Mouse (Mus musculus): ENCODE data around the gene Kif13a. TPM values are rescaled to one million over a fixed set of nuclear protein-coding genes. Genes with fewer than 3 reads are reported as not detected.
A peak's percentile ranks its signal among the peaks of the same experiment; 100 is the strongest.

The Kif13a gene
- polyA plus RNA-seq, 1 experiment from 2014 or later = 23.1 TPM

DNA sequence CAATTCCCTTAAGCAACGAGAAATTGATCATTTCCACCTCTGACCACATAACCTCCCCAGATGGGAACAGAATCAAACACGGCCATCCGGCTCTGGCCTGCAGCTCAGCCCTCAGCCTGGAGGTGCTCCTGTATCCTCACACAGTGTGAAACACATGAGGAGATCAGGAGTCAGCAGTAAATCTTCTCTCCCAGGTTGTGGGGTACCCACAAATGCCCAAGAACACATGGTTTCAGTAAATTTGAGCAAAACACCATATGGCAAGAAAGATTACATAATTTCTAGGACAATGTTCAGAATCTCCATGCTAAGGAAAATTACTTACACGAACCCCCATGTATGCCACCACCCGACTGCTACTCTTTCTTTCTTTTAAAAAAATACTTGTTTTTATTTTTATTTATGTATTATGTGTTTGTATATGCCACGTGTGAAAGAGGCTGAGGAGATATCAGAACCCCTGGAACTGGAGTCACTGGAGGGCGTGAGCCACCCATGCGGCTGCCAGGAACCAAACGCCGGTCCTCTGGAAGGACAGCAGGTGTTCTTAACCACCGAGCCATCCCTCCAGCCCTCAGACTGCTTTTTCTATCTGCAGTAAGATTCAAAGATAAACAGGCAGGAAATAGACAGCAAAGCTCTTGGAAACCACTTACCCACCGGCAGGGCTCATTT lies 85.0 kb downstream of the Kif13a start:
- Histone ChIP-seq H3K9me3 (ENCODE audit: control insufficient read depth, low read length) (no peaks in the 10 kb centered on the region), H3K27me3 (ENCODE audit: control insufficient read depth, insufficient read depth, low read length) (no peaks in the 10 kb centered on the region), H3K4me2 (ENCODE audit: low read depth, low read length, severe bottlenecking) (no peak overlapping the region), H3K4me1 (replicated peaks; ENCODE audit: control insufficient read depth, insufficient read depth, low read length) (no peaks in the 10 kb centered on the region; the same call in 1 of the 2 replicates), H3K36me3 (ENCODE audit: control insufficient read depth, insufficient read depth, low read length) (no peaks in the 10 kb centered on the region), H3K4me3 (ENCODE audit: low read depth, low read length) (no peak overlapping the region), H3K9ac (ENCODE audit: low read length) (no peak overlapping the region), H3K27ac (ENCODE audit: low read depth, low read length) (no peak overlapping the region)
- WGBS = 88% methylated on average over 12 of the region's 12 CpGs
- ATAC-seq (replicated peaks; ENCODE audit: low FRiP score) (no peak), DNase-seq (ENCODE audit: low spot score) (no peak)

DNA sequence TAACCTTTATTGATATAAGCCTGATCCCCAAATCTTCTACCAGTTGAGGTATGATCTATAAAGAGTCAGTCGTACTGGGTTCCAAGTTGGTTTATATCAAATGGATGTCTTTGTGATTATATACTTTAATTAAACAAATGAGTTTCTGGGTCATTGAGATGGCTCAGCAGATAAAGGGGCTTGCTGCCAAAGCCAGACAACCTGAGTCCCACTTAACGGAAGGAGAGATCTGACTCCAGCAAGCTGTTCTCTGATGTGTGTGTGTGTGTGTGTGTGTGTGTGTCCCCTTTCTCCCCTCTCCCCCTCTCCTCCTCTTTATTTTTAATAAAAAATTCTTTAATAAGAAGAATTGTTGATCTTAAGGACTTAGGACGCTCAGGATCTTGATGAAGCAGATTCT lies 86.0 kb downstream of the Kif13a start:
- WGBS = 78% methylated on average over 3 of the region's 3 CpGs
- H3K4me3 ChIP-seq (ENCODE audit: low read depth, low read length) = no peak overlapping the region
- H3K9me3 ChIP-seq (ENCODE audit: control insufficient read depth, low read length) = no peaks in the 10 kb centered on the region
- no peaks in the 10 kb centered on the region for H3K27me3 ChIP-seq (ENCODE audit: control insufficient read depth, insufficient read depth, low read length)
- H3K9ac ChIP-seq (ENCODE audit: low read length) = no peak overlapping the region
- H3K36me3 ChIP-seq (ENCODE audit: control insufficient read depth, insufficient read depth, low read length) = no peaks in the 10 kb centered on the region
- DNase-seq (ENCODE audit: low spot score) (no peak), ATAC-seq (replicated peaks; ENCODE audit: low FRiP score) (no peak)
- H3K27ac ChIP-seq (ENCODE audit: low read depth, low read length) = no peak overlapping the region
- no peak overlapping the region for H3K4me2 ChIP-seq (ENCODE audit: low read depth, low read length, severe bottlenecking)
- H3K4me1 ChIP-seq (replicated peaks; ENCODE audit: control insufficient read depth, insufficient read depth, low read length) = no peaks in the 10 kb centered on the region; the same call in 1 of the 2 replicates

GRCm38 (mm10) chr13:46842185-46842584 lies 87.5 kb downstream of the Kif13a start:
- no peak for DNase-seq (ENCODE audit: low spot score)
- no peaks in the 10 kb centered on the region for H3K9me3 ChIP-seq (ENCODE audit: control insufficient read depth, low read length)
- ATAC-seq (replicated peaks; ENCODE audit: low FRiP score) = no peak

GRCm38 (mm10) chr13:46841668-46842067 lies 88.0 kb downstream of the Kif13a start:
- Histone ChIP-seq H3K9me3 (ENCODE audit: control insufficient read depth, low read length) (no peaks in the 10 kb centered on the region), H3K4me1 (replicated peaks; ENCODE audit: control insufficient read depth, insufficient read depth, low read length) (no peaks in the 10 kb centered on the region; the same call in 1 of the 2 replicates), H3K27me3 (ENCODE audit: control insufficient read depth, insufficient read depth, low read length) (no peaks in the 10 kb centered on the region), H3K4me3 (ENCODE audit: low read depth, low read length) (no peak overlapping the region), H3K36me3 (ENCODE audit: control insufficient read depth, insufficient read depth, low read length) (no peaks in the 10 kb centered on the region), H3K4me2 (ENCODE audit: low read depth, low read length, severe bottlenecking) (no peak overlapping the region), H3K27ac (ENCODE audit: low read depth, low read length) (no peak overlapping the region), H3K9ac (ENCODE audit: low read length) (no peak overlapping the region)
- WGBS = 75% methylated on average over 3 of the region's 3 CpGs
- ATAC-seq (replicated peaks; ENCODE audit: low FRiP score) (no peak), DNase-seq (ENCODE audit: low spot score) (no peak)

More at GRCm38 (mm10) chr13:46842185-46842584, 87.5 kb downstream of the Kif13a start:
- no peaks in the 10 kb centered on the region for H3K36me3 ChIP-seq (ENCODE audit: control insufficient read depth, insufficient read depth, low read length)
- no peaks in the 10 kb centered on the region; the same call in 1 of the 2 replicates for H3K4me1 ChIP-seq (replicated peaks; ENCODE audit: control insufficient read depth, insufficient read depth, low read length)
- no peak overlapping the region for H3K4me2 ChIP-seq (ENCODE audit: low read depth, low read length, severe bottlenecking)
- H3K27me3 ChIP-seq (ENCODE audit: control insufficient read depth, insufficient read depth, low read length) = no peaks in the 10 kb centered on the region
- H3K4me3 ChIP-seq (ENCODE audit: low read depth, low read length) = no peak overlapping the region
- no peak overlapping the region for H3K27ac ChIP-seq (ENCODE audit: low read depth, low read length)
- 83% methylated on average over 8 of the region's 8 CpGs for WGBS
- no peak overlapping the region for H3K9ac ChIP-seq (ENCODE audit: low read length)

DNA sequence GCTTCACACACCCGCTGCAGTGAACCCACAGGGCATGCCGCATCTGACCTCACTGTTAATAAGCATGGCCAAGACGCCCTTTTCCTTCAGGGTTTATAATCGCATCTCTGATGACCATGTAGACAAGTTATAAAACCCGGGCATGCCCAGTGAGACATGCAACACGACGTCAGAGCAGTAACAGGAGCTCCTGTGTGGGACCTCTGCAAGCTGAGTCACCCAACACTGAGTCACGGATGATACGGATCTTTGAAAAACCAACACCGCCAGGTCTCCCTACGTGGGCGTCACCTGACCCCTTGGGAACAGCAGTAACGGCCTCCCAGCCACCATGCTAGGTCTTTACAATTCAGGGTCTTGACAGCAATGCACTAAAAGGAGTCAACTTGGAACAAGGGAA lies 89.0 kb downstream of the Kif13a start:
- WGBS = 89% methylated on average over 13 of the region's 13 CpGs
- H3K9me3 ChIP-seq (ENCODE audit: control insufficient read depth, low read length) = no peaks in the 10 kb centered on the region
- no peaks in the 10 kb centered on the region for H3K36me3 ChIP-seq (ENCODE audit: control insufficient read depth, insufficient read depth, low read length)
- H3K4me2 ChIP-seq (ENCODE audit: low read depth, low read length, severe bottlenecking) = no peak overlapping the region
- no peak for DNase-seq (ENCODE audit: low spot score)
- ATAC-seq (replicated peaks; ENCODE audit: low FRiP score) = no peak
- H3K4me3 ChIP-seq (ENCODE audit: low read depth, low read length) = no peak overlapping the region
- H3K9ac ChIP-seq (ENCODE audit: low read length) = no peak overlapping the region
- no peaks in the 10 kb centered on the region for H3K27me3 ChIP-seq (ENCODE audit: control insufficient read depth, insufficient read depth, low read length)
- H3K4me1 ChIP-seq (replicated peaks; ENCODE audit: control insufficient read depth, insufficient read depth, low read length) = no peaks in the 10 kb centered on the region; the same call in 1 of the 2 replicates
- H3K27ac ChIP-seq (ENCODE audit: low read depth, low read length) = no peak overlapping the region

DNA sequence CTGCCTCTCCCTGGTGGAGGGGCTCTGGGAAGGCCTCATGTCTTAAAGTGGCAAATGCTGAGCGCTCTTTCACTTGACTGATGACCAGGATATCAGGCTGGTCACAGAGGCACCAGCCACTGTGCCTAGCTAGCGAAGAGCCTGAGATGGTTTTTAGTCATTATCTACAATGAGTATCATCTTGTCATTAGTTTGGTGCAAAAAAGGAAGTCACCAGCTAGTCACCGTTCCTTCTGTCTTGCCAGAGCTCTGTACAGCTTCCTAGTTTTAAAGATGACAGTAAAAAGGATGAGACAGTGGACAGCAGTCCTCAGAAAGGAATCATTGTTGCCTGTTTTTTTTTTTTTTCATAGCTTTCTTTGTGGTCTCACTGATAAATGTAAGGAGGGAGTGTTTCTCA lies 90.4 kb downstream of the Kif13a start:
- Histone ChIP-seq H3K4me3 (ENCODE audit: low read depth, low read length) (no peak overlapping the region), H3K36me3 (ENCODE audit: control insufficient read depth, insufficient read depth, low read length) (no peaks in the 10 kb centered on the region; the same call in 1 of the 2 replicates), H3K9me3 (ENCODE audit: control insufficient read depth, low read length) (no peaks in the 10 kb centered on the region), H3K27ac (ENCODE audit: low read depth, low read length) (no peak overlapping the region), H3K9ac (ENCODE audit: low read length) (no peak overlapping the region), H3K4me1 (replicated peaks; ENCODE audit: control insufficient read depth, insufficient read depth, low read length) (no peaks in the 10 kb centered on the region; the same call in 1 of the 2 replicates), H3K4me2 (ENCODE audit: low read depth, low read length, severe bottlenecking) (no peak overlapping the region), H3K27me3 (ENCODE audit: control insufficient read depth, insufficient read depth, low read length) (no peaks in the 10 kb centered on the region)
- no peak for DNase-seq (ENCODE audit: low spot score)
- ATAC-seq (replicated peaks; ENCODE audit: low FRiP score) = no peak
- 91% methylated on average over 3 of the region's 3 CpGs for WGBS

DNA sequence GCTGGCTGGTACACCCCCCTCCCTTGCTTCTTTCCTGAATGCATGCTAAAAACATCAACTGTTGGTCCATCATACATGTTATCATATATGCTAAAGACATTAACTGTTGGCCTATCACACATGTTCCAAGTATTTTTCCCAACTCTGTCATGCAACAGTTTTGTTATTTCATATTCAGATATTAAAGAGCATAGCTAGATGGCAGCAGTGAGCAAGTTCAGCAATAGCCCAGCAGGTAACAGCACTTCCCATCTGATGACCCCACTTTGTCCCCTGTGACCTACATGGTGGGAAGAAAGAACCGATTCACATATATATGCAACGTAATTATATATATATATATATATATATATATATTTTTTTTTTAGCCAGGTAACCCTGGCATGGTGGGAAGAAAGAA lies 91.1 kb downstream of the Kif13a start:
- no peak for DNase-seq (ENCODE audit: low spot score)
- Histone ChIP-seq H3K4me2 (ENCODE audit: low read depth, low read length, severe bottlenecking) (no peak overlapping the region), H3K9me3 (ENCODE audit: control insufficient read depth, low read length) (no peaks in the 10 kb centered on the region), H3K9ac (ENCODE audit: low read length) (no peak overlapping the region), H3K36me3 (ENCODE audit: control insufficient read depth, insufficient read depth, low read length) (no peaks in the 10 kb centered on the region; the same call in 1 of the 2 replicates), H3K4me3 (ENCODE audit: low read depth, low read length) (no peak overlapping the region), H3K27me3 (ENCODE audit: control insufficient read depth, insufficient read depth, low read length) (no peaks in the 10 kb centered on the region), H3K27ac (ENCODE audit: low read depth, low read length) (no peak overlapping the region), H3K4me1 (replicated peaks; ENCODE audit: control insufficient read depth, insufficient read depth, low read length) (no peaks in the 10 kb centered on the region; the same call in 1 of the 2 replicates)
- 66% methylated on average over 2 of the region's 2 CpGs for WGBS
- ATAC-seq (replicated peaks; ENCODE audit: low FRiP score) = no peak

- H3K36me3 ChIP-seq (ENCODE audit: control insufficient read depth, insufficient read depth, low read length) = peaks cover 14% of the 10 kb centered on the region
Measured at GRCm38 (mm10) chr13:46835351-46835750, 94.3 kb downstream of the Kif13a start.

GRCm38 (mm10) chr13:46834805-46835204 lies 94.9 kb downstream of the Kif13a start:
- H3K27me3 ChIP-seq (ENCODE audit: control insufficient read depth, insufficient read depth, low read length) = no peaks in the 10 kb centered on the region
- no peak overlapping the region for H3K9ac ChIP-seq (ENCODE audit: low read length)
- no peak overlapping the region for H3K27ac ChIP-seq (ENCODE audit: low read depth, low read length)
- H3K4me1 ChIP-seq (replicated peaks; ENCODE audit: control insufficient read depth, insufficient read depth, low read length) = no peaks in the 10 kb centered on the region; the same call in 1 of the 2 replicates
- no peak overlapping the region for H3K4me3 ChIP-seq (ENCODE audit: low read depth, low read length)
- H3K36me3 ChIP-seq (ENCODE audit: control insufficient read depth, insufficient read depth, low read length) = peaks cover 18% of the 10 kb centered on the region
- ATAC-seq (replicated peaks; ENCODE audit: low FRiP score) (no peak), DNase-seq (ENCODE audit: low spot score) (no peak)
- H3K4me2 ChIP-seq (ENCODE audit: low read depth, low read length, severe bottlenecking) = no peak overlapping the region
- no peaks in the 10 kb centered on the region; the same call in 1 of the 2 replicates for H3K9me3 ChIP-seq (ENCODE audit: control insufficient read depth, low read length)
- WGBS = 94% methylated on average over 10 of the region's 10 CpGs

More at GRCm38 (mm10) chr13:46835351-46835750, 94.3 kb downstream of the Kif13a start:
- Histone ChIP-seq H3K4me3 (ENCODE audit: low read depth, low read length) (no peak overlapping the region), H3K4me2 (ENCODE audit: low read depth, low read length, severe bottlenecking) (no peak overlapping the region), H3K9me3 (ENCODE audit: control insufficient read depth, low read length) (no peaks in the 10 kb centered on the region; the same call in 1 of the 2 replicates), H3K4me1 (replicated peaks; ENCODE audit: control insufficient read depth, insufficient read depth, low read length) (no peaks in the 10 kb centered on the region; the same call in 1 of the 2 replicates), H3K27ac (ENCODE audit: low read depth, low read length) (no peak overlapping the region), H3K9ac (ENCODE audit: low read length) (no peak overlapping the region), H3K27me3 (ENCODE audit: control insufficient read depth, insufficient read depth, low read length) (no peaks in the 10 kb centered on the region)
- DNase-seq (ENCODE audit: low spot score) = peak; percentile 38
- 96% methylated on average over 11 of the region's 11 CpGs for WGBS
- no peak for ATAC-seq (replicated peaks; ENCODE audit: low FRiP score)
